Comparison of ENCODE assay signal across 40 mouse cellular contexts in the genomic region with DNA sequence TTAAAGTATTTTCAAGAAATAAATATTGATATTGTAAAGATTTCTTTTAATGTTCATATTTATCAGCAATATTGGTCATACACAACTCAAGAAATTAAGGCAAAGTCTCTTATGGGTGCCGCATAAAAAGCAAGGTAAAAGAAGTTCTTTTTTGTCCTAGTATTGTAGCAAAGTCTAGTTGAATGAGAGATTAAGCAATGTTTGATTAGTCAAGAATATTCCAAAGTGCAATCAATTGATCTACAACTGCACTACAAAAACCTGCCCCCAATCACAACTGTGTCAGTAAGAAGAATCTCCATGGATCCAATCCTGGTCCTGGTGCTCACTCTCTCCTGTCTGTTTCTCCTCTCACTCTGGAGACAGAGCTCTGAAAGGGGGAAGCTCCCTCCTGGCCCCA. TPM values are rescaled to one million over a fixed set of nuclear protein-coding genes. Genes with fewer than 3 reads are reported as not detected.
"Had no signal": no experiment of that assay in that cellular context is flagged by ENCODE, and none has a peak within 500 bp of the region (broad histone marks: within the 10 kb centered on the region; RNA-seq: fewer than 3 reads in every experiment).

A gene (plus strand): TSS at position 285 of the 400 bp plus-strand sequence.

RNA-seq across cellular contexts. Expression of the gene that starts here (rescaled TPM):
- total RNA-seq: heart, postnatal 10 days; heart, postnatal 14 days; heart, postnatal 25 days; heart, postnatal 36 days; heart, postnatal 4 days; hematopoietic stem cell, adult 5-6 weeks; hindbrain, postnatal 0 days; layer of hippocampus, adult 18-20 months; layer of hippocampus, adult 2 months; layer of hippocampus, postnatal 10 days; layer of hippocampus, postnatal 14 days; layer of hippocampus, postnatal 25 days; layer of hippocampus, postnatal 36 days; left cerebral cortex, adult 18-20 months had no signal
- polyA plus RNA-seq: heart, embryonic 10.5 days; heart, embryonic 11.5 days; heart, embryonic 12.5 days; heart, embryonic 13.5 days; heart, embryonic 14.5 days; heart, embryonic 15.5 days; heart, embryonic 16.5 days; heart, postnatal 0 days; hindbrain, embryonic 10.5 days; hindbrain, embryonic 11.5 days; hindbrain, embryonic 12.5 days; hindbrain, embryonic 13.5 days; hindbrain, embryonic 14.5 days; hindbrain, embryonic 15.5 days; hindbrain, embryonic 16.5 days; hindbrain, postnatal 0 days; inflammation-experienced regulatory T-cells, adult 6 months; intestine, embryonic 14.5 days; intestine, embryonic 15.5 days; intestine, embryonic 16.5 days; intestine, postnatal 0 days; kidney, adult 2 months; kidney, embryonic 14.5 days; kidney, embryonic 15.5 days; kidney, embryonic 16.5 days; kidney, postnatal 0 days; large intestine, adult 2 months had no signal
